Mouse (Mus musculus) macrophage (primary cell): ENCODE measurements around the gene Rsph3a. TPM values are rescaled to one million over a fixed set of nuclear protein-coding genes. Genes with fewer than 3 reads are reported as not detected.
"Not testable (repeated sequence)": the region's sequence is repeated elsewhere in the genome, so short reads cannot be mapped to it uniquely, and the experiment has no call there.

Experiments used
- H3K27ac ChIP-seq: fragments of 350-480 bp; formaldehyde crosslinking; 2 replicates; pipeline ENCODE4 v1.9.0; 2021
- H3K36me3 ChIP-seq: fragments of 350-480 bp; formaldehyde crosslinking; 2 replicates; pipeline ENCODE4 v1.9.0; 2021; ENCODE audit errors: inconsistent target
- H3K4me3 ChIP-seq: fragments of 350-480 bp; formaldehyde crosslinking; 2 replicates; pipeline ENCODE4 v1.9.0; 2021; ENCODE audit errors: inconsistent target
- H3K79me2 ChIP-seq: fragments of 350-480 bp; formaldehyde crosslinking; 2 replicates; pipeline ENCODE4 v1.9.0; 2021; ENCODE audit errors: inconsistent target
- WGBS: methylation state at CpG from one replicate; pipeline ENCODE4 v1.1.7; 2026; ENCODE audit warnings: inconsistent platforms; ENCODE audit not compliant: missing documents; 5-methylcytosine and 5-hydroxymethylcytosine counted together
- polyA plus RNA-seq: library from polyadenylated mRNA; stranded (reverse); fragments of 250-400 nt; gene quantifications from 3 replicates; pipeline ENCODE4 v1.2.4, GENCODE M21; 2018; ENCODE audit warnings: inconsistent platforms
- total RNA-seq, 78 experiments: library from RNA; depleted of rRNA; stranded (reverse); fragments of 250-400 nt; gene quantifications; 1 replicate in 9 of 78; 2 replicates in 24 of 78; 3 replicates in 43 of 78; 4 replicates in 2 of 78; pipeline ENCODE4 v1.2.4; 2018; ENCODE audit warnings: inconsistent platforms in 56 of 78

The Rsph3a gene
- 10 to 100 TPM in 20 of 26 experiments, 1 to 10 TPM in 6; 2.6 to 35.4 (median 15.4) TPM for total RNA-seq (2018; cell fraction: chromatin; rRNA removed)
- 10 to 100 TPM; 13.0 to 34.1 (median 22.6) TPM for total RNA-seq (2018; cell fraction: cytosol; rRNA removed)
- 10 to 100 TPM in 15 of 26 experiments, 1 to 10 TPM in 11; 4.2 to 33.1 (median 12.8) TPM for total RNA-seq (2018; cell fraction: nucleus; rRNA removed)
- polyA plus RNA-seq = 13.6 to 21.3 TPM (median 18.8 TPM) in 3 replicates

GRCm38 (mm10) chr17:7945117-7946052, at the start of gene Rsph3a:
Gene Rsph3a (plus strand): TSS chr17:7945614.
- not testable (repeated sequence) for H3K36me3 ChIP-seq, H3K79me2 ChIP-seq
- H3K27ac ChIP-seq = peak within 1 kb of the TSS; percentile 29; the same call in 1 of the 2 replicates
- WGBS = 2% methylated on average over 55 of the region's 58 CpGs
- H3K4me3 ChIP-seq = peak within 1 kb of the TSS; percentile 40

DNA sequence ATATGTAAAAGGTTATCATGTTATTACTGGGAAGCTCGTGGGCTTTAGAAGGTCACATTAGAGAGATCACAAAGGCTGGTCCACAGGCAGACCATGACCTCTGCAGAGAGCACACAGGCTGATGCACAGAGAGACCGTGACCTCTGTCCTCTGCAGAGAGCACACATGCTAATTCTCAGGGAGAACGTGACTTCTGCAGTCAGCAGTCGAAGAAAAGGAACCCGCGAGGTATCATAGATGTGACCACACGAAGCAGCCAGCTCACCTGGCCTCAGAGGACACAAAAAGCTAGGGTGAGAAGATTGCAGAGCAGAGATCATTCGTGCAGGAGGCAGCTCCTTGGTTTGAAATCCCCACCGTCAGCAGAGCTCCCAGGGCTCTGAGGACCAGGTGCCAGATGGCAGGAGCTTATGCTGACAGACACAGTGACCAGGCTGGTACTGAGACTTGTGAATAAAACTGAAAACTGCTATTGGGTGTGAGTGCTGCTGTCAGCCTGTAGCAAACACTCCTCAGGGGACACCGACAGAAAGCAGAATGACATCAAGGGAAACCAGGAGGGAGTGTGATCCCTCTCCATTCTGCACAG, 49.3 kb upstream of the Rsph3a start:
- Histone ChIP-seq H3K36me3 (no peaks in the 10 kb centered on the region), H3K79me2 (no peaks in the 10 kb centered on the region), H3K4me3 (no peak overlapping the region), H3K27ac (no peak overlapping the region)
- 90% methylated on average over 10 of the region's 10 CpGs for WGBS

DNA sequence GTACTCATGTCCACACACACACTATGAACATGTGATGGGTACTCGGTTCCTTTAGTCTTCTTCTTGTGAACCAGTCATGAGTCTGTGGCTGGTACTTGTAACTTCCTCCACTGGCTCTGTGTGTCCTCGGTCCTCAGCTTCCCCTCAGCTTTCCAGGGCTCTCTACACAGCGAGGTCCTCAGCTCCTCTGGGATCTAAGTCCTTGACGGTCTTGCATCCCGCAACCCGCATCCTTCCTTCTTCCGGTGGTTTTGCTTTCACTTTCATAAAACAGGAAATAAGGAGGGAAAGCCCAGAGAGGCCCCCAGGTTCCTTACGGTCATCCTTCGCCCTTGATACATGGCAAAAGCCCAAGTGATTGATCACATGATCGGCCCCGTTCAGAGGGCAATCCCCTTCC, 48.3 kb upstream of the Rsph3a start:
- 32% methylated on average over 11 of the region's 11 CpGs for WGBS

GRCm38 (mm10) chr17:7897756-7898155, 47.7 kb upstream of the Rsph3a start:
- Histone ChIP-seq H3K36me3 (no peaks in the 10 kb centered on the region), H3K27ac (no peak overlapping the region), H3K79me2 (no peaks in the 10 kb centered on the region), H3K4me3 (no peak overlapping the region)
- 58% methylated on average over 4 of the region's 4 CpGs for WGBS

More for the DNA sequence above, 48.3 kb upstream of the Rsph3a start:
- Histone ChIP-seq H3K27ac (no peak overlapping the region), H3K36me3 (no peaks in the 10 kb centered on the region), H3K79me2 (no peaks in the 10 kb centered on the region), H3K4me3 (no peak overlapping the region; the same call in 1 of the 2 replicates)

DNA sequence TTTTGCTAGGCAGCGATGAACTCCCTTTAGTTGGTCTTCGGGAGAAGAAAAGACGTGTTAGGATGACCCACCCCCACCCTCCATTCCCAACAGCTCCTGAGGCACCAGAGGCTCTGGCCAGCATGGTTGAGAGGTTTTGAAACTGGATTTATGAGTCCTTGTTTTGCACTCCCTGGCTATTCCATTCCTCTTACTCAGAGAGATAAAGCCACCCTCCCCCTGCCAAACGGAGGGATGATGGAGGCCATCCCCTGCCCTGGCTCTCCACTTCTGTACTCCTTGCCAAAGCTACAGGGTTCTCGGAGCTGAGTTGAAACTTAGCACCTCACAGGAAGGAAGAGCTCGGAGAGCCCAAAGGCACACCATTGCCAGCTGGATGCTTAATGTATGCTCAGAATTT, 46.2 kb upstream of the Rsph3a start:
- H3K79me2 ChIP-seq = no peaks in the 10 kb centered on the region
- no peak overlapping the region for H3K27ac ChIP-seq
- WGBS = 97% methylated on average over 6 of the region's 6 CpGs
- no peak overlapping the region for H3K4me3 ChIP-seq
- no peaks in the 10 kb centered on the region for H3K36me3 ChIP-seq

- Histone ChIP-seq H3K27ac (no peak overlapping the region), H3K4me3 (no peak overlapping the region), H3K79me2 (no peaks in the 10 kb centered on the region), H3K36me3 (no peaks in the 10 kb centered on the region)
- 92% methylated on average over 4 of the region's 4 CpGs for WGBS
Observed at GRCm38 (mm10) chr17:7899961-7900360, 45.5 kb upstream of the Rsph3a start.

DNA sequence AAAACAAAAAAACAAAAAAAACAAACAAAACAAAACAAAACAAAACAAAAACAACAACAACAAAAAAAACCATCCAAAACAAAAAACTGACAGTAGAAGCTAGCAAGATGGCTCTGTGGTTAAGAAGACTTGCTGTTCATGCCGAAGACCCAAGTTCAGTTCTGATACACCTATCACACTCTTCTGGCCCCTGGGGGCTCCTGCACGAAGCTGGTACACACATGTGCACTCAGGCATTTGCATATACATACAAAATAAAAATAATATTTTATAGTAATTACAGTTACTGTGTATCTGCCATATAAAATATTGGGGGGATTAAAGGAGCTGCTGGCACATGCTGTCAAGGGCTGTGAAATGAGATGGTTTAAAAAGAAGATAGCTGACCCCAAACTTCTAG, 43.9 kb upstream of the Rsph3a start:
- 95% methylated on average over 2 of the region's 2 CpGs for WGBS

GRCm38 (mm10) chr17:7902362-7902761, 43.1 kb upstream of the Rsph3a start:
- 56% methylated on average over 3 of the region's 3 CpGs for WGBS
- H3K79me2 ChIP-seq = no peaks in the 10 kb centered on the region
- no peaks in the 10 kb centered on the region for H3K36me3 ChIP-seq
- H3K4me3 ChIP-seq = no peak overlapping the region
- no peak overlapping the region for H3K27ac ChIP-seq

More for the DNA sequence above, 43.9 kb upstream of the Rsph3a start:
- Histone ChIP-seq H3K4me3 (no peak overlapping the region), H3K36me3 (no peaks in the 10 kb centered on the region), H3K79me2 (no peaks in the 10 kb centered on the region), H3K27ac (no peak overlapping the region)

DNA sequence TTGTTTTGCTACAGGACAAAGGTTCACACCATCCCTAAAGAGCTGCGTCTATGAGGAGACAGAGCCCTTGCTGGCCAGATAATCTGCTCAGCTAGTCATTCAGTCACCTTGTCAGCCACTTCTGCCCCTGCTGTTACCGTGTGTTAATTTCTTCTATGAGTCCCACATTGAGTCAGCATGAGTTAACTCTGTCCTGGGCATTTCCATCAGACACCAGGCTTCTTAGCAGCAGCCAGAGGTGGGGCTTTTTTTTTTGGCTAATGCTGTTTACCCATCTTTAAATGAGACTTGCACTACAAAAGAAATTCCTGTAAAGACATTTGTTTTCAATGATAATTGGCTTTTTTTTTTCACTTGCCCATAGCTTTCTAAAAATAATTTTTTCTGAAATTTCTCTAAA, 40.4 kb upstream of the Rsph3a start:
- Histone ChIP-seq H3K36me3 (no peaks in the 10 kb centered on the region), H3K4me3 (no peak overlapping the region), H3K79me2 (no peaks in the 10 kb centered on the region), H3K27ac (no peak overlapping the region)
- 35% methylated on average over 2 of the region's 2 CpGs for WGBS

GRCm38 (mm10) chr17:7905936-7906685, 39.3 kb upstream of the Rsph3a start:
- 71% methylated on average over 4 of the region's 4 CpGs for WGBS
- H3K36me3 ChIP-seq = no peaks in the 10 kb centered on the region
- no peak overlapping the region for H3K27ac ChIP-seq
- no peak overlapping the region for H3K4me3 ChIP-seq
- no peaks in the 10 kb centered on the region for H3K79me2 ChIP-seq

GRCm38 (mm10) chr17:7914596-7915227, 30.7 kb upstream of the Rsph3a start:
- Histone ChIP-seq H3K4me3 (no peak overlapping the region), H3K36me3 (no peaks in the 10 kb centered on the region), H3K79me2 (no peaks in the 10 kb centered on the region), H3K27ac (peak overlapping the region; percentile 76)
- 7% methylated on average over 2 of the region's 2 CpGs for WGBS

GRCm38 (mm10) chr17:7915791-7916190, 29.6 kb upstream of the Rsph3a start:
- H3K4me3 ChIP-seq = no peak overlapping the region
- no peak overlapping the region for H3K27ac ChIP-seq
- H3K79me2 ChIP-seq = no peaks in the 10 kb centered on the region
- H3K36me3 ChIP-seq = no peaks in the 10 kb centered on the region
- WGBS = 93% methylated on average over 9 of the region's 9 CpGs

DNA sequence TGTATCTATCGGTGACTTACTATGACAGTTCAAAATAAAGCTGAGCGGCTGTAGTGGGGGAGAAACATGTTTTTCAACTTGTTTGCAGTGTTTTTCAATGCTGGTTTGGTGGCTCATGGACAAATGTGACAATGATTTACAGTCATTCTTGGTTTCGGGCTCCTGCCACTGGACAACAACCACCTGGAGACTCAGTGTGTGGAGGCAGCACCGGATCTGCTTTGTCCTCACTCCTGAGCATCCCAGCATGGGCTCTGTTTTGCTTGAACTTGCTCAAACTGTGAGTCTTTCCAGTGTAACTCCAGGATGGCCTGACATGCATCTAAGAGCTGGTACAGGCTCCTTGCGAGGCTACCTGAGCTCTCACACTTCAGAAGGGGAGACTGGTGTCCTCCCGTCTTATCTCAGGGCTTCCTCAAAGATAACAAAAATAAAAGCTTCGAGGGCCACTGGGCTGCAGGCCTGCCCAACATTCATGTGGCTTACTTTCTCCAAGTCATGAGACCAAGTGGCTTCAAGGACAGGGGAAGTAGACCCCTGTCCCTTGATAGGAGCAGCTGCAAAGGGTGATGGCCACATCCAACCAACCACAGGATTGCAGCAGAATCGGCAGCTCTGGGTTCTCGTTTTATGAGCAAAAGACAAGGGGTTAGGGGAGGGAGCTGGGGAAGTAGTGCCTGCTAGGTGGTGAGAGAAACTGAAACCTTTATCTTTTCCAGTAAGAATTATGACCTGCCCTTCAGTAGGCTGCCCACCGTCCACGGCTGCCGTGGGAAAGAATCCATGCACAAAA, 28.4 kb upstream of the Rsph3a start:
- no peaks in the 10 kb centered on the region for H3K36me3 ChIP-seq
- WGBS = 40% methylated on average over 12 of the region's 12 CpGs
- no peak overlapping the region for H3K4me3 ChIP-seq
- H3K79me2 ChIP-seq = no peaks in the 10 kb centered on the region
- H3K27ac ChIP-seq = peak overlapping the region; percentile 60
